Comparison of ENCODE assay signal across 12 mouse cellular contexts in genomic region chr16:84919087-84919486, GRCm38 (mm10).
DNase-seq lines count a peak whose midpoint lies in the region; ATAC-seq lines count a peak whose summit lies in the region.
"Had no signal": no experiment of that assay in that cellular context is flagged by ENCODE, and none has a peak within 500 bp of the region (broad histone marks: within the 10 kb centered on the region; RNA-seq: fewer than 3 reads in every experiment).

No protein-coding gene starts in this region.

- no peaks in the 10 kb centered on the region for H3K36me3 ChIP-seq in kidney, embryonic 15.5 days
- no peaks in the 10 kb centered on the region for H3K36me3 ChIP-seq in limb, embryonic 11.5 days (ENCODE audit: control insufficient read depth, insufficient read depth, low read length)
- H3K36me3 ChIP-seq in heart, embryonic 11.5 days (ENCODE audit: control insufficient read depth, insufficient read depth, low read length) = no peaks in the 10 kb centered on the region
- H3K36me3 ChIP-seq: heart, embryonic 15.5 days had no signal

- peak overlapping the region; percentile 87 for H3K27ac ChIP-seq in kidney, embryonic 15.5 days
- peak overlapping the region; percentile 64; the same call in 1 of the 2 replicates for H3K27ac ChIP-seq in limb, embryonic 11.5 days (replicated peaks; ENCODE audit: low read depth, low read length)
- no peak overlapping the region for H3K27ac ChIP-seq in heart, embryonic 11.5 days (ENCODE audit: low read depth, low read length)
- H3K27ac ChIP-seq: heart, embryonic 15.5 days had no signal

- no peak for ATAC-seq in kidney, embryonic 15.5 days (replicated peaks; ENCODE audit: low FRiP score)
- ATAC-seq in limb, embryonic 11.5 days (ENCODE audit: insufficient number of reproducible peaks, low FRiP score, low TSS enrichment, low read depth) = no peak
- no peak for ATAC-seq in heart, embryonic 11.5 days (replicated peaks; ENCODE audit: insufficient number of reproducible peaks, low FRiP score, low TSS enrichment)
- ATAC-seq: CD4-positive, CD25-positive, alpha-beta regulatory T cell, adult 4 months; intestine, embryonic 16.5 days had no signal

- no peak overlapping the region for H3K9ac ChIP-seq in kidney, embryonic 15.5 days
- H3K9ac ChIP-seq in limb, embryonic 11.5 days (ENCODE audit: low read length) = no peak overlapping the region
- H3K9ac ChIP-seq in heart, embryonic 11.5 days (ENCODE audit: low read depth, low read length) = no peak overlapping the region
- H3K9ac ChIP-seq: heart, embryonic 15.5 days; lung, embryonic 14.5 days had no signal

- WGBS in kidney, embryonic 15.5 days = 55% methylated on average over 3 of the region's 3 CpGs
- WGBS in limb, embryonic 11.5 days = 85% methylated on average over 3 of the region's 3 CpGs
- 69% methylated on average over 3 of the region's 3 CpGs for WGBS in heart, embryonic 11.5 days (ENCODE audit: insufficient replicate concordance)

- H3K4me3 ChIP-seq in kidney, embryonic 15.5 days (replicated peaks) = no peak overlapping the region
- no peak overlapping the region for H3K4me3 ChIP-seq in limb, embryonic 11.5 days (ENCODE audit: low read depth, low read length)
- H3K4me3 ChIP-seq in heart, embryonic 11.5 days (ENCODE audit: low read depth, low read length) = no peak overlapping the region
- H3K4me3 ChIP-seq: heart, embryonic 15.5 days had no signal

- DNase-seq in kidney, adult 8-10 months = no peak
- peak; percentile 3 for DNase-seq in 416B (ENCODE audit: low read depth)
- DNase-seq in embryo, embryonic 11 days = peak; percentile 13
- DNase-seq in limb, embryonic 11.5 days (ENCODE audit: low spot score) = no peak
- no peak for DNase-seq in natural killer cell, adult 2 months (ENCODE audit: low spot score in 2 of 2)
- DNase-seq: cerebellum, postnatal 25 days; lung, embryonic 14.5 days had no signal

- no peaks in the 10 kb centered on the region for H3K9me3 ChIP-seq in kidney, embryonic 15.5 days (replicated peaks)
- no peaks in the 10 kb centered on the region for H3K9me3 ChIP-seq in limb, embryonic 11.5 days (ENCODE audit: control insufficient read depth, low read length)
- H3K9me3 ChIP-seq in heart, embryonic 11.5 days (replicated peaks; ENCODE audit: control insufficient read depth, low read length) = no peaks in the 10 kb centered on the region
- H3K9me3 ChIP-seq: heart, embryonic 15.5 days had no signal

- no peak overlapping the region for H3K4me2 ChIP-seq in kidney, embryonic 15.5 days
- no peak overlapping the region for H3K4me2 ChIP-seq in limb, embryonic 11.5 days (ENCODE audit: low read depth, severe bottlenecking)
- H3K4me2 ChIP-seq in heart, embryonic 11.5 days = no peak overlapping the region
- H3K4me2 ChIP-seq: heart, embryonic 15.5 days; lung, embryonic 14.5 days had no signal

- no peaks in the 10 kb centered on the region for H3K27me3 ChIP-seq in kidney, embryonic 15.5 days
- H3K27me3 ChIP-seq in limb, embryonic 11.5 days (ENCODE audit: control insufficient read depth, insufficient read depth, low read length) = no peaks in the 10 kb centered on the region
- H3K27me3 ChIP-seq in heart, embryonic 11.5 days (ENCODE audit: control insufficient read depth, insufficient read depth, low read length) = no peaks in the 10 kb centered on the region
- H3K27me3 ChIP-seq: heart, embryonic 15.5 days had no signal

- H3K4me1 ChIP-seq in kidney, embryonic 15.5 days = peaks cover 17% of the 10 kb centered on the region
- no peaks in the 10 kb centered on the region for H3K4me1 ChIP-seq in limb, embryonic 11.5 days (ENCODE audit: control insufficient read depth, insufficient read depth, low read length)
- no peaks in the 10 kb centered on the region for H3K4me1 ChIP-seq in heart, embryonic 11.5 days (ENCODE audit: control insufficient read depth, insufficient read depth, low read length)

Comparison
In these comparisons a context has a peak if more than half of its experiments do, and no peak if none do; other contexts are left out.
1. DNase-seq: peak in 416B (single experiment) and embryo, embryonic 11 days (single experiment); none in kidney, adult 8-10 months (0 of 2), limb, embryonic 11.5 days (single experiment) and natural killer cell, adult 2 months (0 of 2).